Mouse (Mus musculus): ENCODE data around the gene Pigh. TPM values are rescaled to one million over a fixed set of nuclear protein-coding genes. Genes with fewer than 3 reads are reported as not detected.

Gene Pigh
- polyA plus RNA-seq, 1 experiment from 2014 or later = 23.3 TPM

DNA sequence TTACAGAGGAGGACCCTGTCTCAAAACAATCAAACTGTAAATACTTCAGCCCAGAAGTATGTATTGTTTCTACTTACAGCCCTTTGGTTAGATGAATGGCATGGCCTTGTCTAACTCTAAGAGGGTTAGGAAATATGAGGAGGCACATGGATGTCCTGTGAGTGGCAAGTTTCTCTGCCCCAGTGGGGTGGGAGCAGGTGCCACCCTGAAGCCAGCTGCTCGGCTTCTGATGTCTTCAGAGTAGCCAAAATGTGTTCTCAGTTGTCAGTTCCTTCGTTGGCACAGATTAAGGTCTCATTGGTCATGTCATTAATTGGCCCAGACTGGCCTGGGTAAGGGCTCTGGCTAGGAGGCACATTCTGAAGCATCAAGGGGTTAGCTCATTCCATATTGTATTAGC lies 39.6 kb downstream of the Pigh start:
- H3K9me3 ChIP-seq (replicated peaks; ENCODE audit: low read length) = no peaks in the 10 kb centered on the region
- no peak overlapping the region for H3K4me3 ChIP-seq (replicated peaks; ENCODE audit: low read depth, low read length)
- H3K9ac ChIP-seq (ENCODE audit: low read depth, low read length) = no peak overlapping the region
- H3K36me3 ChIP-seq (ENCODE audit: insufficient read depth, low read length) = no peaks in the 10 kb centered on the region
- H3K4me2 ChIP-seq (ENCODE audit: low read length) = no peak overlapping the region
- ATAC-seq (replicated peaks; ENCODE audit: low FRiP score, low read depth) (no peak), DNase-seq (ENCODE audit: low spot score) (no peak)
- H3K27ac ChIP-seq = no peak overlapping the region
- H3K27me3 ChIP-seq (ENCODE audit: insufficient read depth, low read length) = no peaks in the 10 kb centered on the region
- 50% methylated on average over 2 of the region's 2 CpGs for WGBS
- H3K4me1 ChIP-seq (replicated peaks; ENCODE audit: insufficient read depth, low read length) = no peaks in the 10 kb centered on the region
- TF ChIP-seq CTCF (IDR thresholded peaks at IDR 0.05; ENCODE audit: low read depth) = no peak

DNA sequence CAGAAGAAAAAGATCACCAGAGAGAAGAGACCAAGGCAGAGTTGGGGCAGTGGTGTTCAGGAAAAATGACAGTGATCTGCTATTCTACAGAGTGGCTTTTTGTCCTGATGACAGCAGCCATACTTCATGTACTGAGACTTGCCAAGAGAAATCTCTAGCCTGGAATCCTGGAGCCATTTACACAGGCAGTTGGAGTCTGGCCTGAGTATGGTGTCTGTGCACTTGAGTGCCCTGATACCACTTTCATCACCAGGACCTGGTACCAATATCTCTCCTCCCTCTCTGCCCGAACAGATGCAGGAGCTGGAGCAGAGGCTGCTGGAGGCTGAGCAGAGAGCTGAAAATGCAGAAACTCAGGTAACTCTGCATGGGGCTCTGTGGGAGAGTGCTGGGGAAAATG lies 40.6 kb downstream of the Pigh start:
- no peak overlapping the region for H3K4me2 ChIP-seq (ENCODE audit: low read length)
- TF ChIP-seq CTCF (IDR thresholded peaks at IDR 0.05; ENCODE audit: low read depth) = no peak
- no peaks in the 10 kb centered on the region for H3K4me1 ChIP-seq (replicated peaks; ENCODE audit: insufficient read depth, low read length)
- H3K36me3 ChIP-seq (ENCODE audit: insufficient read depth, low read length) = no peaks in the 10 kb centered on the region
- H3K9ac ChIP-seq (ENCODE audit: low read depth, low read length) = no peak overlapping the region
- H3K27ac ChIP-seq = no peak overlapping the region
- no peaks in the 10 kb centered on the region for H3K9me3 ChIP-seq (replicated peaks; ENCODE audit: low read length)
- no peaks in the 10 kb centered on the region for H3K27me3 ChIP-seq (ENCODE audit: insufficient read depth, low read length)
- 88% methylated on average over 1 of the region's 1 CpGs for WGBS
- ATAC-seq (replicated peaks; ENCODE audit: low FRiP score, low read depth) = no peak
- no peak overlapping the region for H3K4me3 ChIP-seq (replicated peaks; ENCODE audit: low read depth, low read length)
- no peak for DNase-seq (ENCODE audit: low spot score)

DNA sequence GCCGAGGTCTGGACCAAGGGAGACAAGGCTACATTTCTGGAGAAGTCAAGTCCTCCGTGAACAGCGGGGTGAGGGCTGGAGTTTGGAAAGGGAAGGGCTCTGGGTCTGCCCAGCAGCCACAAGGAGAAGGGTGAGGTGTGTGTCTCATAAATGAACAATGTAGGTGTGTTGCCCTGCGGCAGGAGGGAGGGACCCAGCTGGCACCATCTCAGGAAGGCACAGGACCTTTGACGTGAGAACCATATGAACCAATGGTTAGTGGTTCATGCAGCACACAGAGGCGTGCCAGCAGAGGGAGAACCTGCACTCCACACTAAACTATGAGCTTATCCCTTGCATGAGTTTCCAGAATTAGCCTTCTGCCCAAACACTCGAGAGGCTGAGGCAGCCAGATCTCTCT lies 42.2 kb downstream of the Pigh start:
- H3K4me3 ChIP-seq (replicated peaks; ENCODE audit: low read depth, low read length) = no peak overlapping the region
- H3K9me3 ChIP-seq (replicated peaks; ENCODE audit: low read length) = no peaks in the 10 kb centered on the region
- H3K27me3 ChIP-seq (ENCODE audit: insufficient read depth, low read length) = no peaks in the 10 kb centered on the region
- no peaks in the 10 kb centered on the region for H3K4me1 ChIP-seq (replicated peaks; ENCODE audit: insufficient read depth, low read length)
- H3K27ac ChIP-seq = no peak overlapping the region
- no peak overlapping the region for H3K4me2 ChIP-seq (ENCODE audit: low read length)
- ATAC-seq (replicated peaks; ENCODE audit: low FRiP score, low read depth) (no peak), DNase-seq (ENCODE audit: low spot score) (no peak)
- no peak for TF ChIP-seq CTCF (IDR thresholded peaks at IDR 0.05; ENCODE audit: low read depth)
- H3K36me3 ChIP-seq (ENCODE audit: insufficient read depth, low read length) = no peaks in the 10 kb centered on the region
- 92% methylated on average over 7 of the region's 7 CpGs for WGBS
- no peak overlapping the region for H3K9ac ChIP-seq (ENCODE audit: low read depth, low read length)

DNA sequence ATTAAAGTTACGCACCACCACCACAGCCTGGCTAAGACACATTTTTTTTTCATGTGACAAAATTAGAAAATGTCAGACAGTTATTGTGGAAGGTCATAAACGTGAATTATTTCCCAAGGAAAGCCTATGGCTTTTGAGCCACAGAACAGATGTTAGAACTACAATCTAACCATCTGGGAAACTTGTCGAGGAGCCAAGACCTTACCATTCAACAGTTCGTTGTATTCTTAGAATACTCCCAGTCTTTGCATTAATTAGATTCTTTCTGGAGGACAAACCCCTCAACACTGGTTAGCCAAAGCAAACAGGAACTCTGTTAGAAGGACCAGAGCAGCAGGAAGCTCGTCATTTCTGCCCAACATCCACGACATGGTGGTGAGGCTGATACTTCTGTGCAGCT lies 43.3 kb downstream of the Pigh start:
- Histone ChIP-seq H3K36me3 (ENCODE audit: insufficient read depth, low read length) (no peaks in the 10 kb centered on the region; the same call in 1 of the 2 replicates), H3K27me3 (ENCODE audit: insufficient read depth, low read length) (no peaks in the 10 kb centered on the region), H3K9ac (ENCODE audit: low read depth, low read length) (no peak overlapping the region), H3K27ac (no peak overlapping the region), H3K4me3 (replicated peaks; ENCODE audit: low read depth, low read length) (no peak overlapping the region), H3K4me2 (ENCODE audit: low read length) (no peak overlapping the region), H3K9me3 (replicated peaks; ENCODE audit: low read length) (no peaks in the 10 kb centered on the region), H3K4me1 (replicated peaks; ENCODE audit: insufficient read depth, low read length) (no peaks in the 10 kb centered on the region)
- no peak for TF ChIP-seq CTCF (IDR thresholded peaks at IDR 0.05; ENCODE audit: low read depth)
- ATAC-seq (replicated peaks; ENCODE audit: low FRiP score, low read depth) (no peak), DNase-seq (ENCODE audit: low spot score) (peak; percentile 31)
- 65% methylated on average over 6 of the region's 6 CpGs for WGBS

DNA sequence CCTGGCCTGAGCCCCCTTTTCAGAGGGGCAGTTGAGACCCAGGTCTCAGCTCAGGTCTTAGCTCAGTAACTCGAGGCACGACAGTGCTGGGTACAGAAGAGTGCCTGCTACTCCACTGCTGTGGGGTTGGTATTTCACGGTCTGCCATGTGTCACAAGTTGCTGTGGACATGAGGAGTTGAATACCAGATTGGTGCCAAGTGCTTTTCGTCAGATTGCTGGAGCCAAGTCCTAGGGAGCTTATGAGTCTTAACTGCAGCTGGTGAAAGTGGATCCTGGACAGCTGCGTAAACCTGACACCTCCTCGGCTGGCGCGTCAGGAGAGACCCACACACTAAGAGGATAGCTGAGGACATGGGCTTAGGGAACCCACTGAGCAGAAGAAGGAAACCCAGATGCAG lies 44.8 kb downstream of the Pigh start:
- Histone ChIP-seq H3K27ac (no peak overlapping the region), H3K9me3 (replicated peaks; ENCODE audit: low read length) (no peaks in the 10 kb centered on the region), H3K36me3 (ENCODE audit: insufficient read depth, low read length) (no peaks in the 10 kb centered on the region; the same call in 1 of the 2 replicates), H3K9ac (ENCODE audit: low read depth, low read length) (no peak overlapping the region), H3K27me3 (ENCODE audit: insufficient read depth, low read length) (no peaks in the 10 kb centered on the region), H3K4me1 (replicated peaks; ENCODE audit: insufficient read depth, low read length) (no peaks in the 10 kb centered on the region), H3K4me2 (ENCODE audit: low read length) (no peak overlapping the region), H3K4me3 (replicated peaks; ENCODE audit: low read depth, low read length) (no peak overlapping the region)
- peak; percentile 32 for DNase-seq (ENCODE audit: low spot score)
- no peak; the same call in 1 of the 2 replicates for ATAC-seq (replicated peaks; ENCODE audit: low FRiP score, low read depth)
- 51% methylated on average over 8 of the region's 8 CpGs for WGBS
- TF ChIP-seq CTCF (IDR thresholded peaks at IDR 0.05; ENCODE audit: low read depth) = no peak

DNA sequence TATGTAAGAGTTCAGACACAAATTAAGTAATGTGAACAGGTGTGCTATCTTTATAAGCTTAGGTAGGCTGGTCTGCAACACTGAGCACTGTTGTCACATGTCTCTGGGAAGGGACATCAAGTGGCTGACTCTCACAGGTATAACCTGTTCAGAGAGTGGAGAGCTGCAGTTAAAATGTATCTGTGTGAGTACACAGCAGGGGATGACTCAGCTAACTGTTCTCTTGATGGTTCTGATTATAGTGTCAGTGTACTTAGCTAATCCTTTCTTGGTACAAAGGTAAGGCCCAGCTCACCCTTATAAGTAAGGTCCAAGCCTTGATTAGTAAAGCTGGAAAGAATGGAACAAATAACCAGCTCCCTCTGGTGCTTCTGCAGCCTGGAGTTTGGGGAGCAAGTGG lies 48.0 kb downstream of the Pigh start:
- Histone ChIP-seq H3K4me3 (replicated peaks; ENCODE audit: low read depth, low read length) (no peak overlapping the region), H3K9me3 (replicated peaks; ENCODE audit: low read length) (no peaks in the 10 kb centered on the region), H3K27me3 (ENCODE audit: insufficient read depth, low read length) (no peaks in the 10 kb centered on the region), H3K4me1 (replicated peaks; ENCODE audit: insufficient read depth, low read length) (no peaks in the 10 kb centered on the region), H3K27ac (no peak overlapping the region), H3K9ac (ENCODE audit: low read depth, low read length) (no peak overlapping the region), H3K4me2 (ENCODE audit: low read length) (no peak overlapping the region), H3K36me3 (ENCODE audit: insufficient read depth, low read length) (no peaks in the 10 kb centered on the region; the same call in 1 of the 2 replicates)
- no peak for DNase-seq (ENCODE audit: low spot score)
- no peak for TF ChIP-seq CTCF (IDR thresholded peaks at IDR 0.05; ENCODE audit: low read depth)
- ATAC-seq (replicated peaks; ENCODE audit: low FRiP score, low read depth) = no peak

DNA sequence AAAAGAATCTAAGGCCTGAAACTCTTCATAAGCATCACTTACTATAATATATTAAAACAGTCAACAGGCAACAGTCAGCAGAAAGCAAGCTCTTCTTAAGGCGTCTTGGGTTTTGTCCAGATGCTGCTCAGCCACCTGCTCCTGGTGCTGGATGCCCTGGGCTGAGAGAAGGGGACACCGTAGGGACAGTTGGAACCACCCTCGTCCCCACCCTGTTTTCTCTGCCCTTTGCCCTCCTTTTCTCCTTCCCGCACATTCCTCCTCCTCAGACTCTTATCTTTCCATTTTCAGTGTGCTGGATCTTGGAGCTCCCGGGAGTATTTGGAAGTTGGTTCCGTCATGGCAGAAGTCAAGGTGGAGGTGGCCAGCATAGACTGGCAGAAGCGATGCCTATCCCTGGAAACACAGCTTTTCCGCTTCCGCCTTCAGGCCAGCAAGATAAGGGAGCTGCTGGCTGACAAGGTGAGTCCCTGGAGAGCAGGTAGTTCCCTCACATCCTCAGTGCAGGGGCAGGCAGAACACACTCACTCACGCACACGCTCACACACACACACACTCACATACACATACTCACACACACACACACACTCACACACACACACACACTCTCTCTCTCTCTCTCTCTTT lies 49.1 kb downstream of the Pigh start:
- ATAC-seq (replicated peaks; ENCODE audit: low FRiP score, low read depth) (no peak), DNase-seq (ENCODE audit: low spot score) (no peak)
- H3K4me2 ChIP-seq (ENCODE audit: low read length) = no peak overlapping the region
- no peak overlapping the region for H3K4me3 ChIP-seq (replicated peaks; ENCODE audit: low read depth, low read length)
- H3K9ac ChIP-seq (ENCODE audit: low read depth, low read length) = no peak overlapping the region
- 87% methylated on average over 11 of the region's 11 CpGs for WGBS
- H3K4me1 ChIP-seq (replicated peaks; ENCODE audit: insufficient read depth, low read length) = no peaks in the 10 kb centered on the region
- H3K27me3 ChIP-seq (ENCODE audit: insufficient read depth, low read length) = no peaks in the 10 kb centered on the region
- no peak overlapping the region for H3K27ac ChIP-seq
- H3K36me3 ChIP-seq (ENCODE audit: insufficient read depth, low read length) = no peaks in the 10 kb centered on the region; the same call in 1 of the 2 replicates
- no peak for TF ChIP-seq CTCF (IDR thresholded peaks at IDR 0.05; ENCODE audit: low read depth)
- H3K9me3 ChIP-seq (replicated peaks; ENCODE audit: low read length) = no peaks in the 10 kb centered on the region
